Mouse (Mus musculus) cerebral cortex, adult 2 months (tissue): ENCODE measurements around the gene Retreg3.

Experiments used
- WGBS: fragments of 180-500 bp; shearing (Covaris S2); methylation state at CpG from one replicate; pipeline ENCODE4 v1.1.7; 2018; 5-methylcytosine and 5-hydroxymethylcytosine counted together

The Retreg3 gene

DNA sequence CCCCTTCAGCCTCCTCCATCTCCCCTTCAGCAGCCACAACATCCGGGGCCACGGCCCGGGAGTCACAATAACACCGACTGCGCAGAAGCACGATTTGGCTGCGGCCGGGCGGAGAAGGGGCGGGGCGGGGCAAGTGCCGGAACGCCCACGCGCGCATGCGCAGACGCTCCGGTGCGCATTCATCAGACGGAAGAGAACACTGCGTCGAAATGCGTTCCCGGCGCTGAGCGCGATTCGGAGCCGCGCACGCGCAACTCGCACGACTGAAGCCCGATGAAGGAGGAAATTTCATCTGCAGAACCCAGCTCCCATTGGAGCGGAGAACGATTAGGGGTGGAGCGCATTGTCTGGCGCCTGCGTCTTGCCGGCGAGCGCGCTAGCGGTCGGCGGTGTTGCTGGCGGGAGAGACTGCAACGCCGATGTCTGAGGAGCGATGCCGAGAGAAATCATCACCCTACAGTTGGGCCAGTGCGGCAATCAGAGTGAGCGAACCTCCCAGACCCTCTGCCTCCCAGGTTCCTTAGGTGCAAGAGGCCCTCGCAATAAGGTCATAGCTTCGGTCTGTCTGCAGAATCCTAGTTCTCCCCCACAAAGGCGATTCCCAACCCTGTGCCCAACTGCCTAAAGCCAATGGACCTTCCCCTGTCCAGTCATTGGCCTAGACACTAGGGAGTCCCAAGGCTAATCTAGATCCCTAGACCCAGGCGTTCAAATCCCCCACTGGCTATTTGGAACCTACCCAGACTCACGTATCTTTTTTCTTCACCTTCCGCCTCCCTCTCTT lies at the start of gene Retreg3, which contains the start of gene Tubg1:
Gene Retreg3, minus strand, starts transcription at position 133 of the 784 bp plus-strand sequence.
Gene Tubg1, plus strand, starts transcription at position 178 of the 784 bp plus-strand sequence.
- WGBS = under 1% methylated on average over 61 of the region's 61 CpGs

DNA sequence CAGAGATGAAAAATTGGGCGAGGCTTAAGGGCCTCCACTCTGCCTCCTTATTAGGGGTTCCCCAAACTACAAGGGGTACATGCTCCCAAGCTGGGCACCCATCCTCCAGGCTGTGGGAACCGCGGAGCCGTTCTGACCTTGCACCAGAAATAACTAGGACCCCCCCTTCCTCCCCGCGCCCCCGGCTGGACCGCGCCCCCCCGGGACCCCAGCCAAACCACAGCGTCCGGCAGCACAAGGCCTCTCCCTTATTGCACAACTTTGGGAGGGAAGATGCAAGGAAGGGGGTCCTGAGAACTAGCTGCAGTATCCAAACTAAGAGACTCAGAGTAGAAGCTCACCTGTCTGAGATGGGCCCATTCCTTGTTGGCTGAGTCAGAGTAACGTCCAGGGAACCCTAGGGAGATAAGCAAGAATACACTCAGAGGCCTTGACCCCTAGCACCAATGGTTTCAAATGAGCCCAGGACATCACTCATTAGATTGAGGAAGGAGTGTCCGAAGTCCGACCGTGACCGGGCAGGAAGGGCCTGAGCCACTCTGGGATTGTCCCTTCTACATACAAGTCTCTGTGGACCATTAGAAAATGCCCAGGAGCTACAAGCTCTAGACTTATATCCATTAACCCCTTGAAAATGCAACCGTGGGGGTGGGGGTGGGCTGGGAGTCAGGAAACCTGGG lies 48.7 kb upstream of the Retreg3 start:
- WGBS = 78% methylated on average over 18 of the region's 18 CpGs

DNA sequence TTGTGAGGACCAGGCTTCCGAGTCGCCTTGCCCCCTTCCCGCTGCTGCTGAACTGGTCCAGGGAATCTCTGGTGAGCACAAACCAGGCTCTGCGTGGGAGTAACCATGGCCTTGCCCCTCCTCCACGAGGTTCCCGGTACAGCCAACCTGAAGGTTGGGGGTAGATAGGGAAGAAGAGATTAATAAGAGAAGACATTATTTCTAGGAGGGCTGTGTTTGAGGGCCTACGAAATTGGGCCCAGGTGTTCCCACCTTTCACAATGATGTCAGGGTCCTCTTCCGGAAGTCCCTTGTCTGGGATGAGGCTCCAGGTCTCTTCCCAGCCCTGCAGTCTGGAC lies 48.2 kb upstream of the Retreg3 start:
- WGBS = 78% methylated on average over 8 of the region's 8 CpGs

DNA sequence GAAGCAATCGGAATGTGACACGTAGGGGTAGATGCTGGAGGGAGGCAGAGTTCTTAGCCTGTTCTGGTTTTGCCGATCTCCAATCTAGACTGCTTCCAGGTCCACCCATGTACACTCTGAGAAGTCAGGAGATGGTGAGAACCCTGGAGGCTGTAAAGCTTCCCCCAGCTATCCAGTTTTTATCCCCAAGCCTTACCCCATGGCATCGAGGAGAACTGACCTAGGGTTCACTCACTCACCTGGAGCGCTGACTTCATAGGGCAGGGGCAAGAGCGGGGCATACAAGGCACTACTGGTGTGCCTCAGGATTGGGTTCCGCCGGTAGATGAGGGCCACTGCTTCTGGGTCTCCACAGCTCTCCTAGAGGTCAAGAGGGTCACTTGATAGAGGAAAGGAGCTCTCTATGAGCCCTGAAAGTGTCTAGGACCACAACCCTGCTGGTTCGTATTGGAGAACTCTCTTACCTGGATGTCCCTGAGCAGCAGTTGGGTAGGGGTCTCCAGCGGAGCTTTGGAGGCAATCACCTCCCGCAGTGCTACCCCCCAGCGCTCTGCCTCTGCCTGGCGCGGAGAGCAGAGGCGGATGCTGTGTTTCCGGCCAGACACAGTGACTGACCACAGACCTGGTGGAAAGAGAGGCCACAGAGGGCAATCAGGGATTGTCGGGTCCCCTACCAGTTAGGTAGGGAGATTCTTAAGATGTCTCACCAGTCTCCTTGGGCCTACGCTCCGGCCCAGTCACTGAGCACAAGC lies 47.7 kb upstream of the Retreg3 start:
- WGBS = 86% methylated on average over 19 of the region's 19 CpGs

DNA sequence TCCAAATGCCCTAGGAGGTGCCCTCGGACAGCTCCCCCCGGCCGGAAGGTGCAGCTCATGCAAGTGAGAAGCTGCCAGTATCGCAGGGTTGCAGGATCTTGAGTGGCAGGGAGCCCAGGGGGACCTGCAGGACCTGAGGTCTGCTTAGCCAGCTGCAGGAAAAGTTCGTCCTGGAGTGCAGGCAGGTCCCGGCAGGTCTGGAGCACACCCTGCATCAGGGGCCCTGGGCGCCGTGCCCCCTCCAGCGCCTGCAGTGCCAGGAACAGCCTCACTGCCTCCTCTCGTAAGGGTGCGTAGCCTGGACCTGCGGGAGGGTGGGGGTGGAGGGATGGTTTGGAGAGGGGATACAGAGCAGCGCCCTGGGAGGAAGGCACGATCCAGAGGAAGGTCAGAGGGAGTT lies 46.7 kb upstream of the Retreg3 start:
- 87% methylated on average over 14 of the region's 14 CpGs for WGBS

DNA sequence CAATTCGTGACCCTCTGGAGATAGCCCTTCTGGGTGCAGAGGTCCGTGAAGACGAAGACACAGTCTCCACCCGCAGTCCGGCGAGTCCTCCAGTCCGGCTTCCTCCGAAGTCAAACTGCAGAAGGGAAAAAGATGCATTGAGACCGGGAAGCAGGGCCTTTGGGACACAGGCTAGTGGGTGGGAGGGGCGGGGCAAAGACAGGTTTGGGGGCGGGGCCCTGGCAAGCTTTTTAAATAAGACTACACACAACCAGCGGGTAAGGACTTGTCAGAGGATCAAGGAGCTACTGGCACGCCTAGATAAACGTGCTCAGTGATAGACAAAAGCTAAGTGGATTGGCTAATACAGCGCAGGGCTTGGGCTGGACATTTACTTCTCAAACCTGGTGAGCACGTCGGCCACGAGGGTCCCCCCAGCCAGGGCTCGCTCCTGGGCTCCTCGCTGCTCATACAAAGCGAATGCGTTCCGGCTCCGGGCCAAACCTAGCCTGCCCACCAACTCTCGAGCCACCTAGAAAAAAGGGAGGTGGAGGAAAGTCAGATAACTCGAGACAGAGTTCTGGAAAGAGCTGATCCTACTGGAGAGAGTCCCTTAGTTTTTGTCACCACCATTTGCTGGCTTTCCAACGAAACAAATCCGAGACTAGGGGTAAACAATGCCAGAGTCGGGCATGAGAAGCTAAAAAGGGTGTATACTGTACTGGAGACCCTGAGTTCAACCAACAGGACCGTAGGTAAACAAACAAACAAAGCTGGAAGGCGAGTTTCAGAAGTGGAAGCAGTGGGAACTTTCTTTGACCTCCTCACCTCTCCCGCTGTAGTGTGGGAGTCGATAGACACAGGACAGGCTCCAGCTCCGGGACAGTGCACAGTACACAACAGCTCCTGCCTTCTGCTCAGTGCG lies 45.2 kb upstream of the Retreg3 start:
- 78% methylated on average over 35 of the region's 35 CpGs for WGBS

DNA sequence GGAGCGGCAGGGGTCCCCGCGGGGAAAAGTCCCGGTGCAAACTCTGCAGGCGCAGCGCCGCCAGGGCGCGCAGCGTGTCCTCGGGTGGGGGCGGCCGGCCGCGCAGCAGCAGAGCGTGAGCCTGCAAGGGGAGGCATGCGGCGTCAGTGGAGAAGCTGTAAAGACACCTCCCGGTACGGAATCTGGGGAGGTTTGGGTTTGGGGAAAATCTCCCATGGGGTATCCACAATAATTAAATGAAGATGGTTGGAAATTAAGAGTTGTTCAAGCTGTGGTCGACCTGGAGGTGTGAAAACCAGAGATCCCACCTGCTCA lies 44.6 kb upstream of the Retreg3 start:
- 68% methylated on average over 21 of the region's 21 CpGs for WGBS

DNA sequence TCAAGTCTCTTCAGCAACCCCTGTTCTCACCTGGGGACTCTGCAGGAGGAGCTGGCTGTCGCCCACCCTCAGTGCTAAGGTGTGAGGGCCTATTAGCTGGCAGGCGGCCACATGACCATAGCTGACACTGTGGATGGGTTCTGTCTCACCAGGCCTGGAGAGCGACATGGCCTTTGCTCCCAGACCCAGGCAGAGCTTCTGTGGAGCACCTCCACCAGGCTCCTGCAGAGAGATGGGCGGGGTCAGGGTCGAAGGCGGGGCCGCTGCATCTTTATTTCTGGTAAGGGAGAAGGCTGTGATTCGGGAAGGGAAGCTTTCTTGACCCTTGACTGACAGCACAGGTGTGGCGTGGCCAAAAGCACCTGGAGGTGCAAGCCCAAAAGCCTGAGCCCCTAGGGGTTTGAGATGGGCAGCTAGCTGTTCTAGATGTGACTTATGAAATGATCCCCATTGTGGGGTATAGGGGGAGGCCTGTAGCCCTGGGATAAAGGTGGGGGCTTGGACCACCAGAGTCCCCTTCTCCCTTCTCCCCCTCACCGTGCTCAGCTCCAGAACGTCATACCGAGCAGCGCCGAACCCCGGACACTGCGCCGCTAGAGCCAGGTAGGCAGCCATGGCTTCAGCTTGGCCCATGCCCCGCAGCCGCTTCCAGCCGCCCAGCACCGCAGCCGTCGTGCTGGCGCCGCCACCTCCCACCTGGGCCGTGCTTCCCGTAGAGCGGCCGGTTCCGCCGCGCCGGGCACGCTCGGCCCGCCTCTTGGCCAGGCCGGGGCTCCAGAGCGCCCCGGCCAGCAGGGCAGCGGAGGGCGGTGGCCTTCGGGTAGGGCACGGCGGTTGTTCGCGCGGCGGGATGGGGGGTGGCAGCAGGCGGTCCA lies 44.0 kb upstream of the Retreg3 start:
- 63% methylated on average over 49 of the region's 49 CpGs for WGBS

DNA sequence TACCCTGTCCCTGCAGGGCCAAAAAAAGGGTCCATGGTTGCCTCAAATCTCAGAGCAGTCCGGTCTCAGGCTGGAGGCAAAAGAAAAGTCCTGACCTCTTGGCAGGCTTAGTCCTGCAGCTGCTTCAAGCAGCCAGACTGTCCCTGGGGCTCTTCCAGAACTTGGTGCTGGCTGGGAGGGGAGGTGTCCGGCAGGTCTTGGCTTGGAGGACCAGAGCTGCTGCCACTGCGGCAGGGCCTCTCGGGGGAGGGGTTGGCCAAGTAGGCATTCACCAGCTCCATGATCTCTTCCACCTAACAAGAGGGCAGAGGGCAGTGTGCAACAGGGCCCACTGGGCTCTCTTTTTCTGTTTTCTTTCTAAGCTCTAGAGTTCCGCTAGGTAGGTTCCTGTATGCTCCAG lies 43.1 kb upstream of the Retreg3 start:
- 49% methylated on average over 5 of the region's 5 CpGs for WGBS

DNA sequence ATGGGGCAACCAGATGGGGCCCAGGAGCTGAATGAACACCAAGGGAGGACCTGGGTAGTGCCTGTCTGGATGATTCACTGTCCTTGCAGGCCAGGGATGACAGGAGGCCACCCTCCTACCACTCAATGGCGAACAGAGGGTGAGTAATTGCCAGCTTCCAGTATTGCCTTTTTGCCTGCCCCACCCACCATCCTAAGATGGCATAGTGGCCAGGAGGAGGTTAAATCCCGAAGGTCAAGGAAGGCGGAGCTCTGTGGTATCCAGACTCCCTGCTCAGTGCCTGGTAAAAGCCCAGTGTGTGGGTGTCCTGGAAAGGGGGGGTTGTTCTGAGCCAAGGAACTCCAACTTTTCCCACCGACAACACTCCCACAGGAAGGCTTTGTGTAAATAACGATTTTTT lies 42.6 kb upstream of the Retreg3 start:
- 44% methylated on average over 5 of the region's 5 CpGs for WGBS

DNA sequence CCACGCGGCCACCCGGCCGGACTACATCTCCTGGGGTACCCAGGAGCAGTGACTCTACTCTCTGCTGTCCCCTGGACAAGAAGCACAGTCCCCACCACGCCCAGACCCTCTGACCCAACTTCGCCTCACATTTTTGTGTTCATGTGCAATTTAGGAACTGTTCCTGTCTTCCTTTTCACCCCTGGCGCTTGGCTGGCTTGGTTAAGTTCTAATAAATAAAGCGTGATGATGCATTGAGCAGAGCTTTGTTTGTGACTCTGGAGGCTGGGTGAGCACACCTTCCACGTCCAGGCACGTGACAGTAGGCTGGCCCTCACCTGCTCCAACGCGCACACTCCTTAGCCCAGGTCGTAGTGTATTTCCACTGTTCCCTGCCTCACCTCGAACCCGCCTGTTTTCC lies 41.9 kb upstream of the Retreg3 start:
- WGBS = 95% methylated on average over 15 of the region's 15 CpGs

DNA sequence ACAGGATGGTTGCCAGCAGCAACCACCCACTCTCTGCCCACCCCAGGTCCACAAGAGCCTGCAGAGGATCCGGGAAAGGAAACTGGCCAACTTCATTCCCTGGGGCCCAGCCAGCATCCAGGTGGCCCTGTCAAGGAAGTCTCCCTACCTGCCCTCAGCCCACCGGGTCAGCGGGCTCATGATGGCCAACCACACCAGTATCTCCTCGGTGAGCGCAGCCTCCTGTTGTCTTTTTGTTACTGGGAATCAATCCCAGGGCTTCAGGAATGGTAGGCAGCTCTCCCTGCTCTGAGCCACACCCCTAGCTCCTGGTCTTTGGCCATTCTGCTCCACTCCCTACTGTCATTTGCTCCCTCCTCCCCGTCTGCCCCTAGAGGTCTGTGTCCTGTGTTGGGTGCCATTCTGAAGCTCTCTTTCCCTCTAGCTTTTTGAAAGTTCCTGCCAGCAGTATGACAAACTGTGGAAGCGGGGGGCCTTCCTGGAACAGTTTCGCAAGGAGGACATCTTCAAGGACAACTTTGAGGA lies 41.4 kb upstream of the Retreg3 start:
- WGBS = 77% methylated on average over 8 of the region's 8 CpGs

DNA sequence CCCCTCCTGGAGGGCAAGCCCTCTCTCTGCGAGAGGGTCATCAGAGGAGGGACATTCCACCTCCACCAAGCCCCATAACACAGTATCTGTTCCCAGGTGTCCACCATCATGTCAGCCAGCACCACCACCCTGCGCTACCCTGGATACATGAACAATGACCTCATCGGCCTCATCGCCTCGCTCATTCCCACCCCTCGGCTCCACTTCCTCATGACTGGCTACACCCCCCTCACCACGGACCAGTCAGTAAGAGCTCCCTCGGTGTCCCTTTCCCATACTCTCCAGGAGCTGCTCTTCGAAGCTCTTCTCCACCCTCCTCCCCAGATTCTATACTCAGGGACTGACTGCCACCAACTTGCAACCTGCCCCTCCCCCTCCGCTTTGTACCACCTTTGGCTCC lies 40.5 kb upstream of the Retreg3 start:
- 79% methylated on average over 10 of the region's 10 CpGs for WGBS

DNA sequence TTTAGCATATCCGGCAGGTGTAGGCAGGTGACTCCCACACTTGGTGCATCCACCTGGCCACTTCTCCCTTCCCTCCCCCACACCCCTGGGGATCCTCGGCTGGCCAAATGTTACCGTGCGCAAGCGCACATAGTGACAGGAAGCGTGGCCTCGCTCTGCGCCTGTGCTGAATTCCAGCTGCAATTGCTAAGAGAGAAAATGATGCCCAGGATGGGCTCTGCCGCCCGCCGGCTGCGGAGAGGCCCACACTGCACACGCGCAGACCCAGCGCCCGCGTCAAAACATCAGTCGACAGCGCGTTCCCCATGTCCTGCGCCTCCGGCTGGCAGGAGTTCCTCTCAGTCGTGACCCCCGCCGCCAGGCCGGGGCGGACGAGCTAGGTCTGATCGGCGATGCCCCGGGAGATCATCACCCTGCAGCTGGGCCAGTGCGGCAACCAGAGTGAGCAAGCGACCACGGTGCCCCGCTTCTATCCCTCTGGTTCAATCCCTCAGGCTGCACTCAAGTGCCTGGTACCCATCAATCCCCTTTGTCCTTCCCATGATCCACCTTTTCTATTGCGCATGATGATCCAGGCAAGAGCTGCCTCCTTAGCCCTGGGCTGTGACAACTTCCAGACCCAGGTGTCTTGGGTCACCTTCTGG lies 36.2 kb upstream of the Retreg3 start, which contains the start of gene Tubg2:
Gene Tubg2, plus strand, starts transcription at position 180 of the 644 bp plus-strand sequence.
- 2% methylated on average over 36 of the region's 36 CpGs for WGBS

DNA sequence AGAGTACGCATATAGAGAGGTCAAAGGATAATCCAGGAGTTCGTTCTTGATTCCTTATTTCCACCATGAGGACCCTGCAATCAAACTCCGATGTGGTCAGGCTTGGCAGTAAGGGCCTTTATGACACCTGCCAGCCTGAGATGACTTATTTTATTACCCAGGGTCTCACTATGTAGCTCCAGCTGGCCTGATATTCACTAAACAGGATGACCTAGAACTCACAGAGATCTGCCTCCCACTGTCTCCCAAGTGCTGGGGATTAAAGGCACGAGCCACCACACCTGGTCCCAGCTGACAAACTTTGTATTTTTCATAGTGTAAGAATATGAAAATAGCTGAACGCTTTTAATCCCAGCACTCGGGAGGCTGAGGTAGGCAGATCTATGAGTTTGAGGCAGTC lies 35.5 kb upstream of the Retreg3 start:
- WGBS = 74% methylated on average over 6 of the region's 6 CpGs

DNA sequence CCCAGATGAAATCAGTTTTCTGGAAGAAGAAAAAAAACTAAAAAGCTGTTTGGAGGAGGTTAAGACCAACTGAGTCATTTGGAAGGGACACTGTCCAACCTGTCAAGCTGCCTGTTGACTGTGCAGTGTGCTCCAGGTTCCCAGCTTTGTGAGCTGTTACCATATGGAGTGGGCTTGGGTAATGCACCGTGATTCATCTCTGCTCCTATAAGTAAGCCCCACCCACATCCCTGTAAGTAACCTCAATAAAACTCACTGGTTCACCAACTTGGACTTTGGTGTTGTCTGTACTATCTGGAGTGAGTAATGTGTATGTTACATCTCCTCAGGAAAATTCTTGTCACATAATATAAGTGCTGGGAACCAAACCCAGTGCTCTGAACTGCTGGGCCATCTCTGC lies 33.1 kb upstream of the Retreg3 start:
- WGBS = 73% methylated on average over 1 of the region's 1 CpGs

DNA sequence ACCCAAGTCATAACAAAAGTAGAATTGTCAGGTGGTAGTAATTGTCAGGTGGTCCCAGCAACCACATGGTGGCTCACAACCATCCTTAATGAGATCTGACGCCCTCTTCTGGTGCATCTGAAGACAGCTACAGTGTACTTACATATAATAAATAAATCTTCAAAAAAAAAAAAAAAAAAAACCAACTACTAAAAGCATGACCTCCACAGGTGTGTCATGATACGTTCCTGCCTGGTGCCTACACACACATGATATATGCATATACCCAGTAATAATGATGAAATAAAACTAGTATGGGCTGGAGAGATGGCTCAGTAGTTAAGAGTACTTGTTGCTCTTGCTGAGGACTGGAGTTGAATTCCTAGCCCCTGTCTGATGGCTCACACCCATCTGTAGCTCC lies 31.4 kb upstream of the Retreg3 start:
- WGBS = 57% methylated on average over 2 of the region's 2 CpGs

DNA sequence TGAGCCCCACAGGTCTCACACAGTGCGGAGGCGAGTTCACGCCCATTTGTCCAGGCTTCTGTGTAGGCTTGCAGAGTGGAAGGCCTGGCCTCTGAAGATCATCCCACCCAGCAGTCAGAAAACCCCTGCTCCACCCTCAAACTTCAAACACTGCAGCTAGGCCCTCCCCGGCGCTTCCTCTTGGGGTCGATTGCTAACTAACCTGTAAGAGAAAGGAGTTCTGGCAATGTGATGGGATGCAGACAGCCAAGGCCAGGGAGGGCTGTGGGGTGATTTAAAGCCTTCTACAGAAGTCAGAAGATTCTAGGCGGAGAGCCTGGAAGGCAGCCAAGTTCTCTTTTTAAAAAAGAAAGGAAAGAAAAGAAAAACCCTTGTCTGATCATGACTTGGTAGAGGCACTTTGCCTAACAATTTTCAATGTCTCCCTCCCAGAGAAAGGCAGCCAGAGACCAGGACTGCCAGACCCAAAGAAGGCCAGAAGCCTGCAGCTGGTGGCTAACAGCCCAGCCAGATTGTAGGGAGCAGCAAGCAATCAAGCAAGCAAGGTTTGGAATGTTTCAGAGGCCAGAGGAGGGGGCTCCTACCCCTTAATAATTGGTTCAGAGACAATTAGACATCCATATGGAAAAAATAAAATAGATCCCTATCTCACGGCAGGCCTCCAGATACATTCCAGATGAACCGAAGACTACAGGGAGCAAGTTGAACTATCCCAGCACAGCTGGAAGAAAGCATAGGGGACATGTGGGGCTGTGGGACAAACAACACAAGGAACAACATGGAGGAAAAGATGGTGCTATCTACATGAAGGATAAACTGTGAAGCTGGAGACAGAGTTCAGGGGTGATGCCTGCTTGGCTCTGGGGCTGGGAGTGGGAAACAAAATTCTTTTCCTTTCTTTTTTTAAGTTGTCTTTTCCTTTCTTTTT lies 29.7 kb upstream of the Retreg3 start:
- 62% methylated on average over 9 of the region's 9 CpGs for WGBS

DNA sequence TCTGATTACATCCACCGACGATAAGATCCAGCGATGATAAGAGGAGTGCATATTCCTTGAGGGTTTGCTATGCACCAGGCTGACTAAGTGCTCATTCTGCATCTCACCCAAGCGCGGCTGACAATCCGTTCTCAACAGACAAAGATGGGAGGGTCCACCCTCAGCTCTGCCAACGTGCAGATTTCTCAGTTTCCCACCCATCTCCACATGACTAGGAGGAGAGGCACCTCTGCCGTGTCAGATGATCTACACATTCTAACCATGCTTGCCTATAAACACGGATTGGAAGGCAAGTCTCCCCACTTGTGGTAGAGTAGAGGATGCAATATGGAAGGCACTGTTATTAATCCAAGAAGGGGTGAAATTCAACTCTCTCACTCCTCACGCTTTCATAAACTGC lies 29.1 kb upstream of the Retreg3 start:
- 82% methylated on average over 10 of the region's 10 CpGs for WGBS
